Mouse (Mus musculus): Measurements from ENCODE around the gene Fancd2. TPM values are rescaled to one million over a fixed set of nuclear protein-coding genes. Genes with fewer than 3 reads are reported as not detected.

Fancd2 gene
- polyA plus RNA-seq, 1 experiment from 2014 or later = 1.9 TPM

- 81% methylated on average over 4 of the region's 4 CpGs for WGBS
- H3K36me3 ChIP-seq (ENCODE audit: control insufficient read depth, insufficient read depth, low read length) = peaks cover 21% of the 10 kb centered on the region
- H3K4me1 ChIP-seq (replicated peaks; ENCODE audit: control insufficient read depth, insufficient read depth) = no peaks in the 10 kb centered on the region
- no peaks in the 10 kb centered on the region for H3K9me3 ChIP-seq (ENCODE audit: control insufficient read depth, low read length)
- ATAC-seq (ENCODE audit: low FRiP score, low TSS enrichment) (0 out of 2 replicates have a peak, but pooled peaks have one; percentile 25), DNase-seq (ENCODE audit: low spot score) (no peak)
- no peak for TF ChIP-seq EP300 (optimal IDR thresholded peaks at IDR 0.05)
- H3K4me3 ChIP-seq (ENCODE audit: low read depth, low read length) = no peak overlapping the region
- H3K9ac ChIP-seq (ENCODE audit: low read length) = no peak overlapping the region
- no peak overlapping the region for H3K27ac ChIP-seq (replicated peaks)
- no peaks in the 10 kb centered on the region for H3K27me3 ChIP-seq (ENCODE audit: control insufficient read depth, insufficient read depth, low read length)
- H3K4me2 ChIP-seq (replicated peaks; ENCODE audit: low read depth) = no peak overlapping the region
Measured at GRCm38 (mm10) chr6:113632863-113633262, 101.4 kb downstream of the Fancd2 start.

DNA sequence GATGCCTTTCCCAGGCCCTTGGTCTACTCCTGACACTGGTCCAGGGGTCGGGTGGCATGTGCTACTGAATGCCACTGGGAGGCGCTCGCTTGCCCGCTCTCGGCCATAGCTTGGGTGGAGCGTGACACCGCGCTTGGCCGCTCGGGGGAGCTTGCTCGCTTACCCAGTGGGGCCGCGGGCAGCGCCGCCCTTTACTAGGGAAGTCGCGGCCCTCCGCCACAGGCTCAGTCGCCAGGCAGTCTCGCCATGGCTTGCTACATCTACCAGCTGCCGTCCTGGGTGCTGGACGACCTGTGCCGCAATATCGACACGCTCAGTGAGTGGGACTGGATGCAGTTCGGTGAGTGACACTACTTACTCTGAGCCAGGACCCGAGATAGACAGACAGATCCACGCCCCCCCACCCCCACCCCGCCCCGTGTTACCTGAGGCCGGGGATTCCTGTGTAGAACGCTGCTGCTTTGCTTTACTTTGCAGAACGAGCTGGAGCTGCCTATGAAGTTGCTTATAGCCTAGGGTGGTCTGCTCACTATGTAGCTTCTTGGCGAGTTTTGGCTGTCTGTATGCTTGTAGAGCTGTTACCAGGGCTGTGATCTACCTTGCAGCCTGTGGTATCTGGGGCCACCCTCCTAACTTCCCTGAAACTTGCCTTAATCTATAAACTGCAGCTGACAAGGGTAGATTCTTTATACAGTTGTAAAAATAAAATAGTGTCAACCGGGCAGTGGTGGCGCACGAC is 107.0 kb downstream of the Fancd2 start, which contains the start of gene Irak2:
Irak2 (plus strand) TSS at position 166 of the 739 bp plus-strand sequence.
- Histone ChIP-seq H3K4me1 (replicated peaks; ENCODE audit: control insufficient read depth, insufficient read depth) (no peaks in the 10 kb centered on the region), H3K4me2 (replicated peaks; ENCODE audit: low read depth) (peak within 1 kb of the TSS; percentile 70), H3K36me3 (ENCODE audit: control insufficient read depth, insufficient read depth, low read length) (no peaks in the 10 kb centered on the region), H3K4me3 (ENCODE audit: low read depth, low read length) (peak within 1 kb of the TSS; percentile 61), H3K9ac (ENCODE audit: low read length) (peak within 1 kb of the TSS; percentile 76), H3K27me3 (ENCODE audit: control insufficient read depth, insufficient read depth, low read length) (no peaks in the 10 kb centered on the region), H3K9me3 (ENCODE audit: control insufficient read depth, low read length) (no peaks in the 10 kb centered on the region), H3K27ac (replicated peaks) (peak within 1 kb of the TSS; percentile 63)
- DNase-seq (ENCODE audit: low spot score) = peak; percentile 97
- no peak for TF ChIP-seq EP300 (optimal IDR thresholded peaks at IDR 0.05)
- peak; percentile 100 for TF ChIP-seq CTCF (IDR thresholded peaks at IDR 0.05; ENCODE audit: low read depth)
- ATAC-seq (ENCODE audit: low FRiP score, low TSS enrichment) = peak; percentile 96
- 8% methylated on average over 37 of the region's 37 CpGs for WGBS

GRCm38 (mm10) chr6:113639201-113639600 is 107.7 kb downstream of the Fancd2 start:
- Histone ChIP-seq H3K4me1 (replicated peaks; ENCODE audit: control insufficient read depth, insufficient read depth) (no peaks in the 10 kb centered on the region), H3K4me2 (replicated peaks; ENCODE audit: low read depth) (peak overlapping the region; percentile 70; the same call in 1 of the 2 replicates), H3K9ac (ENCODE audit: low read length) (no peak overlapping the region), H3K27me3 (ENCODE audit: control insufficient read depth, insufficient read depth, low read length) (no peaks in the 10 kb centered on the region), H3K4me3 (ENCODE audit: low read depth, low read length) (peak overlapping the region; percentile 61; the same call in 1 of the 2 replicates), H3K27ac (replicated peaks) (no peak overlapping the region), H3K36me3 (ENCODE audit: control insufficient read depth, insufficient read depth, low read length) (no peaks in the 10 kb centered on the region), H3K9me3 (ENCODE audit: control insufficient read depth, low read length) (no peaks in the 10 kb centered on the region)
- DNase-seq (ENCODE audit: low spot score) = no peak
- no peak for TF ChIP-seq EP300 (optimal IDR thresholded peaks at IDR 0.05)
- TF ChIP-seq CTCF (IDR thresholded peaks at IDR 0.05; ENCODE audit: low read depth) = no peak
- 71% methylated on average over 4 of the region's 4 CpGs for WGBS
- ATAC-seq (ENCODE audit: low FRiP score, low TSS enrichment) = no peak

GRCm38 (mm10) chr6:113642605-113643004 is 111.1 kb downstream of the Fancd2 start:
- Histone ChIP-seq H3K27me3 (ENCODE audit: control insufficient read depth, insufficient read depth, low read length) (no peaks in the 10 kb centered on the region), H3K27ac (replicated peaks) (no peak overlapping the region), H3K36me3 (ENCODE audit: control insufficient read depth, insufficient read depth, low read length) (no peaks in the 10 kb centered on the region), H3K9me3 (ENCODE audit: control insufficient read depth, low read length) (no peaks in the 10 kb centered on the region), H3K4me3 (ENCODE audit: low read depth, low read length) (no peak overlapping the region), H3K9ac (ENCODE audit: low read length) (no peak overlapping the region), H3K4me2 (replicated peaks; ENCODE audit: low read depth) (no peak overlapping the region), H3K4me1 (replicated peaks; ENCODE audit: control insufficient read depth, insufficient read depth) (no peaks in the 10 kb centered on the region)
- DNase-seq (ENCODE audit: low spot score) (no peak), ATAC-seq (ENCODE audit: low FRiP score, low TSS enrichment) (no peak)
- no peak for TF ChIP-seq EP300 (optimal IDR thresholded peaks at IDR 0.05)
- TF ChIP-seq CTCF (IDR thresholded peaks at IDR 0.05; ENCODE audit: low read depth) = no peak
- 84% methylated on average over 8 of the region's 8 CpGs for WGBS

DNA sequence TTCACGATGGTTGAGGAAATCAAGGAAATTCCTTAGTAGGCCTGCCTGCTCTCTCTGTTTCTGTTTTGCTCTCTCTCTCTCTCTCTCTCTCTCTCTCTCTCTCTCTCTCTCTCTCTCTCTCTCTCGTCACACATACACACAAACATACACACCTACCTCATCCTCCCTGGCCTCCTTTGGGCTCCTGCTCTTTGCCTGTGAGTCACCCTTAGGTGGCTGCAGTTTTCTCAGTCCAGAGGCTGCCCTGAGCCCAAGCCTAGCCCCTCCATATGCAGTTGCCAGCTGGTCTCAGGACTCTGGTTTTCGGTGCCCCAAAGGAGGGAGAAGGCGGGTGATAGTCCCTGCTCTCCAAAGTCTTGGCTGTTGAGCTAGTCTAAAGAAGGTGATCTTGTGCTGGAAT is 111.5 kb downstream of the Fancd2 start:
- Histone ChIP-seq H3K9ac (ENCODE audit: low read length) (no peak overlapping the region), H3K4me2 (replicated peaks; ENCODE audit: low read depth) (no peak overlapping the region), H3K9me3 (ENCODE audit: control insufficient read depth, low read length) (no peaks in the 10 kb centered on the region), H3K27me3 (ENCODE audit: control insufficient read depth, insufficient read depth, low read length) (no peaks in the 10 kb centered on the region), H3K4me1 (replicated peaks; ENCODE audit: control insufficient read depth, insufficient read depth) (no peaks in the 10 kb centered on the region), H3K4me3 (ENCODE audit: low read depth, low read length) (no peak overlapping the region), H3K27ac (replicated peaks) (no peak overlapping the region; the same call in 1 of the 2 replicates), H3K36me3 (ENCODE audit: control insufficient read depth, insufficient read depth, low read length) (peaks cover 3% of the 10 kb centered on the region; the same call in 1 of the 2 replicates)
- 73% methylated on average over 4 of the region's 4 CpGs for WGBS
- TF ChIP-seq EP300 (optimal IDR thresholded peaks at IDR 0.05) = no peak
- no peak for TF ChIP-seq CTCF (IDR thresholded peaks at IDR 0.05; ENCODE audit: low read depth)
- ATAC-seq (ENCODE audit: low FRiP score, low TSS enrichment) (no peak), DNase-seq (ENCODE audit: low spot score) (no peak)

DNA sequence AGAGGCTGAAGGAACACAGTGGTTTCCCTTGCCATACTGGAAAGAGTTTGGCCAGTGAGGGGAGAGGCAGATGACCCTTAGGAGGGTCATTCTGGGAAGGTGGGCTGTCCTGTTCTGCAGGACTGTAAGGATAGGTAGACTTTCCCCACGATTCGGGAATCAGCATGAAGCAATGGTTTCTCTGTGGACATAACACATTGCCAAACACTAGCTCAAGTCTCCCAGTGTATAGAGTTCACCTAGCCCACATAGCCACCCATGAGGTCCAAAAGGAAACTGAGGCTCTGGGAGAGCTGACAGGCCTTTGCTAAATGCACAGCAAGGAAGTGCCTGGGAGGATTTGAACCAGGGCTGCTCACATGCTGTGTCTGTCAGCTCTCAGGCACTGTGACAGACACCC is 112.5 kb downstream of the Fancd2 start:
- peaks cover 3% of the 10 kb centered on the region; the same call in 1 of the 2 replicates for H3K36me3 ChIP-seq (ENCODE audit: control insufficient read depth, insufficient read depth, low read length)
- H3K9ac ChIP-seq (ENCODE audit: low read length) = no peak overlapping the region
- no peaks in the 10 kb centered on the region for H3K9me3 ChIP-seq (ENCODE audit: control insufficient read depth, low read length)
- TF ChIP-seq EP300 (optimal IDR thresholded peaks at IDR 0.05) = no peak
- TF ChIP-seq CTCF (IDR thresholded peaks at IDR 0.05; ENCODE audit: low read depth) = no peak
- 0 out of 2 replicates have a peak overlapping the region, but pooled peaks have one; percentile 58 for H3K27ac ChIP-seq (replicated peaks)
- ATAC-seq (ENCODE audit: low FRiP score, low TSS enrichment) (no peak), DNase-seq (ENCODE audit: low spot score) (no peak)
- no peaks in the 10 kb centered on the region for H3K4me1 ChIP-seq (replicated peaks; ENCODE audit: control insufficient read depth, insufficient read depth)
- H3K27me3 ChIP-seq (ENCODE audit: control insufficient read depth, insufficient read depth, low read length) = no peaks in the 10 kb centered on the region
- H3K4me2 ChIP-seq (replicated peaks; ENCODE audit: low read depth) = no peak overlapping the region
- H3K4me3 ChIP-seq (ENCODE audit: low read depth, low read length) = no peak overlapping the region
- 93% methylated on average over 2 of the region's 2 CpGs for WGBS

Data from stomach, postnatal 0 days (tissue).